Mouse (Mus musculus) megakaryocyte, embryonic 14.5 days (primary cell): Measurements from ENCODE around the gene Klhl2. TPM values are rescaled to one million over a fixed set of nuclear protein-coding genes. Genes with fewer than 3 reads are reported as not detected.
A peak's percentile ranks its signal among the peaks of the same experiment; 100 is the strongest.

Experiments used
- H3K27me3 ChIP-seq: replicated peaks from 2 replicates; pipeline ENCODE3; 2012; ENCODE audit warnings: inconsistent platforms
- H3K36me3 ChIP-seq: replicated peaks from 2 replicates; pipeline ENCODE3; 2012; ENCODE audit warnings: low read length, inconsistent platforms, mixed read lengths
- H3K4me1 ChIP-seq: 2 replicates; pipeline ENCODE4 v1.6.1; 2012; ENCODE audit warnings: inconsistent platforms
- H3K4me3 ChIP-seq: replicated peaks from 2 replicates; pipeline ENCODE3; 2012; ENCODE audit warnings: moderate library complexity, mild to moderate bottlenecking, inconsistent platforms
- H3K9me3 ChIP-seq: 2 replicates; pipeline ENCODE4 v1.6.1; 2012; ENCODE audit warnings: inconsistent platforms
- FLI1 ChIP-seq: IDR thresholded peaks from 2 replicates; pipeline ENCODE4 v1.6.1; 2012; ENCODE audit warnings: low read length, inconsistent platforms, mixed read lengths
- GATA1 ChIP-seq: IDR thresholded peaks from 3 replicates; pipeline ENCODE4 v1.6.1; 2012; ENCODE audit warnings: mixed read lengths, low read length, inconsistent platforms, borderline replicate concordance
- polyA plus RNA-seq: library from polyadenylated mRNA; stranded (reverse); fragments of >175 nt; gene quantifications from 2 replicates; pipeline ENCODE4 v1.2.3, GENCODE M21; 2012; ENCODE audit warnings: low replicate concordance; ENCODE audit not compliant: insufficient read depth

Klhl2 gene
- polyA plus RNA-seq = 2.4 TPM in 1 of 2 replicates, not detected in the other

DNA sequence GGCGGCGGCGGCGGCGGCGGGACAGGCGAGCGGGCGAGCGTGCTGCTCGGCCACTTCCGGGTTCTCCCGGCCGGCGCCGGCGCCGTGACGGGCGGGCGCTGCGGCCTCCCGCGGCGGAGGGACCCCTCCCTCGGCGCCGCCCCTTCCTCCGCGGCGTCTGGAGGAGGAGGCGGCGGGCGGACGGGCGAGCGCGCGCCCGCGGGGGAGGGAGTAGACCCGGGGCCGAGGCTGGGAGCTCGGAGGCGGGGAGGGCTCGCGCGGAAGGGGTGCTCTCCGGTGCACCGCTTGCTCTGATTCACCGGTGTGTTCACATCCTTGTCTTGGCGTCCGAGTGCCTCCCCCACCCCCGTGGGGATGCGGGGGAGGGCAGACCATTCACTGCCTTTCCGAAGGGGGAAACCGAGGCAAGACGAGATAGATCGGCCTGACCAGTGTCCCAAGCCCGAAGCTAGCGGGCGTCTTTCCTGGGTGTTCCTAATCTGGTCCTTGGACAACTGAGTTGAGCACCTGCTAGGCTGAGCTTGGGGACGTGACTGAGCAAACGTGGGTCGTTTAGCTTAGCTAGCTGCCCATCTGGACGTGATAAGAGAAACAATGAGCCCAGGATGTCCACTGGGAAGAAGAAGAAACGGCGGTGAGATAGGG is at the start of gene Klhl2:
Klhl2 (minus strand) TSS at position 121 of the 645 bp plus-strand sequence.
- TF ChIP-seq GATA1 (no peak), FLI1 (no peak)
- Histone ChIP-seq H3K9me3 (peaks cover 5% of the 10 kb centered on the region; the same call in 1 of the 2 replicates), H3K36me3 (no peaks in the 10 kb centered on the region), H3K27me3 (peaks cover 28% of the 10 kb centered on the region), H3K4me1 (peaks cover 39% of the 10 kb centered on the region), H3K4me3 (peak within 1 kb of the TSS; percentile 95)

DNA sequence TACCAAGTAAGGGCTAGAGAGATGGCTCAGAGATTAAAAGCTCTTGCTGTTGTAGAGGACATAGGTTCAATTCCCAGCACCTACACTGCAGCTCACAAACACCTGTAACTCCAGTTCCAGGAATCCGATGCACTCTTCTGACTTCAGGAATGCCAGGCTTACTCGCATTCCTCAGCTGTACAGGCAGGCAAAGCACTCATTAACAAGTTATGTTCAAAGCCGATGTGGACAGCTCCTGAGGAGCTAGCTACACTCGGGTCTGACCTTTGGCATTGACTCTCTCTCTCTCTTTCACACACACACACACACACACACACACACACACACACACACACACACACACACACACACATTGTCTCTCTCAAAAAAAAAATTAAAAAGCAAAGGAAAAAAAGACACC is 48.9 kb upstream of the Klhl2 start:
- Histone ChIP-seq H3K4me1 (no peaks in the 10 kb centered on the region), H3K27me3 (no peaks in the 10 kb centered on the region), H3K4me3 (no peak overlapping the region), H3K36me3 (no peaks in the 10 kb centered on the region), H3K9me3 (no peaks in the 10 kb centered on the region)
- TF ChIP-seq GATA1 = no peak
- no peak for TF ChIP-seq FLI1

DNA sequence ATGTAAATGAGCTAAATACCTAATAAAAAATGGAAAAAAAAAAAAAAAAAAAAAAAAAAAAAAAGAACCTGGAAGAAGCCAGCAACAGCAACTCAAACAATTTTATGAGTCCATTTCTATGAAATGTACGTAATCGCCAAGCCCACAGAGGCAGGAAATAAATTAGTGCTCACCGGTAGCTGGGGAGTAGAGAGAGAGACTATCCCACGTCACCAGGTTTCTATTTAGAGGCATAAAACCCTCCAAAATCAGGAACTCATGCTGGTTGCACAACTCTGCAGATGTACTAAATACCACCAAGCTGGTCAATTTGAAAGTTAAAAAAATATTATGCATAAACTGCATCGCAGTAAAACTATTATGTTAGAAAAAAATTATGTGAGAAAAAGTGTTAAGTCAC is 46.9 kb upstream of the Klhl2 start:
- TF ChIP-seq FLI1 = no peak
- TF ChIP-seq GATA1 = no peak

DNA sequence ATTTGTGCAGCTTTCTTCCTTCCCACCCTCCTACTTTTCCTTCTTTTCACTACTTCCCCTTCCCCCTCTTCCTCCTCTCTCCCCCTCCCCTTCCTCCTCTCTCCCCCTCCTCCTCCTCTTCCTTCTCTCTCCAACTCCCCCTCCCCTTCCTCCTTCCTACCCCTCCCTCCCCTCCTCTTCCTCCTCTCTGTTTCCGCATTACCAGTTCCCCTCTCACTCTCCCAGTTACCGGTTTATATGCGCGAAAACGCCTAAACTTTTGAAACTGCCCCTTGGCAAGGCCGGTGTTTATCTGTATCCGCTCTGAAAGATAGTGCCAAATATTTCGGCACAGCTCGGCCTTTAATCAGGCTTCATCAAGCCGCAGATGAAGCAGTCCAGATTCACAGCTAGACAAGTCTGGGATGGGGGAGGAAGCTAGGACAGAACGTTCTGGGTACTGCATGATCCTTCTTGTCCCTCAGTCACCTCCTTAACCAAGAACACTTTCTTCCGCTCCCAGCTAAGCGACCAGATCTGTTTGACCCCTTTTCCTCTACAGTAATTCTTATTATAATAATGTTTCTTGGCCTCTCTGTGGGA is 30.9 kb upstream of the Klhl2 start:
- Histone ChIP-seq H3K4me3 (no peak overlapping the region), H3K27me3 (peaks cover 3% of the 10 kb centered on the region), H3K36me3 (no peaks in the 10 kb centered on the region), H3K9me3 (no peaks in the 10 kb centered on the region; the same call in 1 of the 2 replicates), H3K4me1 (no peaks in the 10 kb centered on the region)
- TF ChIP-seq FLI1 (no peak), GATA1 (no peak)

More for the DNA sequence above, 46.9 kb upstream of the Klhl2 start:
- Histone ChIP-seq H3K4me3 (no peak overlapping the region), H3K4me1 (no peaks in the 10 kb centered on the region), H3K36me3 (no peaks in the 10 kb centered on the region), H3K27me3 (no peaks in the 10 kb centered on the region), H3K9me3 (no peaks in the 10 kb centered on the region)

DNA sequence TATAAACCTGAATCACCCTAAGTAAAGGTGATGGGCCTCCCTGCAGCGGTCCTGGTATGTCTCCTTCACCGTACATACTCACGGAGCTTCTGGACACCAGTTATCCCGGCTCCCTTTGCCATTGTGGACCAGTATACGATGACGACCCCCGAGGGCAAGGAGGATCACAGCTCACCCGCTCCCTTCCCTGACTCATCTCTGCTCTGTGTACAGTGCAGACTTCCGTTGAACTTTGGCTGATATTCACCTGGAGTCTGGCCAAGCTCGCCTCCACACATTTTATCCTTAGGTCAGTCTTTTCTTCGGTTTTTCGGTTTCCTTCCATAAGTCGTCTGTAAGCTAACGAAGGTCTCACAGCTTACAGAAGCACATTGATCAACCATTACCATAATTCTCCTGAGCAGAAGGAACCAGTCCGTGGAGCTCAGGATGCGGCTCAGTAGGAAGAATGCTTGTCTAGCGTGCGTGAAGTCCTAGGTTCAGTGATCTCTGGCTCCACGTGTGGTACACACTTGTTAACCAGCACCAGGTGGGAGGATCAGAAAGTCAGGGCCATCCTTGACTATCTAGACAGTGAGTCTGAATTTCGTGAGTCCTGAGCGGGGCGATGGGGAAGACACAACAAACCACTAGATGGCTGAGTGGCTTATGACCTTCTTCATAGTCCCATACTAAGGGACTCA is 28.0 kb upstream of the Klhl2 start:
- Histone ChIP-seq H3K4me3 (no peak overlapping the region), H3K9me3 (peaks cover 3% of the 10 kb centered on the region; the same call in 1 of the 2 replicates), H3K36me3 (no peaks in the 10 kb centered on the region), H3K27me3 (peaks cover 8% of the 10 kb centered on the region), H3K4me1 (no peaks in the 10 kb centered on the region)
- TF ChIP-seq GATA1 (no peak), FLI1 (no peak)

DNA sequence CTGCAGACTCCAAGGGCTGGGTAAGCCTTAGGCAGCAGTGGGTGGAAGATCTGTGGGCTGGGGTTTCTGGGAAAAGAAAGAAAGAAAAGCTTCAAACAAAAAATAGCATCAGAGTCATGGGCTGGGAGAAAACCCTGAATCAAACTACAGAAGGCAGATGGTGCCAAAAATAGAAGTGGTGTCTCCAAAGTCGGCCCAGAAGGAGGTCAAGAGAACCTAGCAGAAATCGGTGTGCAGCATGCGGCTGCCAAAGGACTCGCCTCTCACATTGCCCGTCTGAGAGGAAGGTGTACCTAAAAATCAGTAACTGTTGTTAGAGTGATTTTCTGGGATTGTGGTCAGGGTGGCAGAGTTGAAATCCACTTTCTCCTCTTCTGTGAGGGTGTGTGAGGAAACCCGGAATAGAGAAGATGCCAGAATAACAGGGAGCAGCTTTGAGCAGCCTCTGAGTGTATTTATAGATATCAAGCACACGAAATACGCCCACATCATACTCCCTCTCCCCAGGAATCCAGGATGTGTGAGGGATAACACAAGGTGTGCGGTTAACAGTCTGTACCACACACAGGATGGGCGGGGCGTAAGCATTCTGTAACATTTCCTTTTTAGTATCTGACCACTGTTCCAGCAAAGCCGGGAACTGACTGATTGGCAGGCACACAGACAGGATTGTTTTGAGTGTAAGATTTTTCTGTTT is 21.8 kb upstream of the Klhl2 start:
- Histone ChIP-seq H3K4me3 (no peak overlapping the region), H3K9me3 (peaks cover 17% of the 10 kb centered on the region), H3K27me3 (peaks cover 19% of the 10 kb centered on the region), H3K36me3 (no peaks in the 10 kb centered on the region), H3K4me1 (peaks cover 10% of the 10 kb centered on the region)
- TF ChIP-seq FLI1 (no peak), GATA1 (no peak)

DNA sequence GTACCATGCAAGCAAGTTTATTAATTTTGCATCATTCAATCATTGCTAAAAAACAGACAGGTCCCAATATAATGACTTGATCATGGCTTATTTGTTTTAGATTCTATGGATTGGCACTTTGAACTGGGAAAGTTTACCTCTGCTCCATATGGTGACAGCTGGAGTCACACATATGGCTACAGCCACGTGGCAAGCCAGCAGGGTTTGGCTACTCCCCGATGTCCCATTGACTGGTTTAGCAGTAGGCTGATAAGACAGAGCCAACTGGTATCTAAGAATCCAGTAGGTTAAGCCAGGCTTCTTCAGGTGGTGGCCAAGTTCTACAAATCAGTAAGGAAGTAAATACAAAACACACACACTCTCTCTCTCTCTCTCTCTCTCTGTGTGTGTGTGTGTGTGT is 20.4 kb upstream of the Klhl2 start:
- no peaks in the 10 kb centered on the region for H3K36me3 ChIP-seq

DNA sequence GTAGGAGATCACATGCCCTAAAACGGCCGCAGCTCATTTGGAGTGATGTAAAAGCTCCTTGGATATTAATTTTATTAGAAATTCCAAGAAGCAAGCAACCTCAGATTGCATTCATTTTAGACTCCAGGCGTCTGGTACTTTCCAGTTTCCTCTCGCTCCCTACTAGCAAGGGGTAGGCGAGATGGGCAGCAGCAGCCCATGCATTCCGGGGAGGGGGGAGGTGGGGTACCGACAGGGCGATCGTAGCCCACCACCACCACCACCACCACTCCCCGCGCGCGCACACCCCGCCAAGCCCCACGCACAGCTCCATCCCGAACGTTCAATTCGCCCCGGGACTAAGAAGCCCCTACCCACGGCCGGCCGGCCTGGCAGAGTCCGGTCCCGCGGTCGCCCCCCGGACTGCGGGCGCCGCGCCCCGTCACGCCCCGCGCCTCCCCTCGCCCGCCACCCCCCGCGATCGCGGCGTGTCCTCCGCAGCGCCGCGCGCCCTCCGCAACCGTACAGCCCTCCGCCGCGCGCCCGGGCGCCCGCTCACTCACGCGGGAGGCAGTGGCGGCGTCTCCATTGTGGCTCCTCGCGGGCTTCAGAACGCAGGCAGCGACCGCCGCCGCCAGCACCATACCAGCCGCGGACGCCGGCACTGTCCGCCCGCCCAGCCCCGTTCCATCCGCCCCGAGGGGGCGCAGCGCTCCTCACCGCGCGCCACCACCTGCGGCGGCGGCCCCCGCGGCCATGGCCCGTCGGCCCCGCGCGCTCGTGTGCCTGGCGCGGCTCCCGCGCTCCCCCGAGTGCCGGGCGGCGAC is 523 bp downstream of the Klhl2 start:
- no peaks in the 10 kb centered on the region for H3K36me3 ChIP-seq
- peaks cover 42% of the 10 kb centered on the region for H3K4me1 ChIP-seq
- peak overlapping the region; percentile 95 for H3K4me3 ChIP-seq
- peaks cover 27% of the 10 kb centered on the region for H3K27me3 ChIP-seq
- no peak for TF ChIP-seq FLI1
- no peak for TF ChIP-seq GATA1
- peaks cover 4% of the 10 kb centered on the region; the same call in 1 of the 2 replicates for H3K9me3 ChIP-seq

More for the DNA sequence above, 20.4 kb upstream of the Klhl2 start:
- TF ChIP-seq FLI1 (no peak), GATA1 (no peak)
- H3K27me3 ChIP-seq = peaks cover 16% of the 10 kb centered on the region
- peaks cover 14% of the 10 kb centered on the region for H3K9me3 ChIP-seq
- H3K4me1 ChIP-seq = peaks cover 10% of the 10 kb centered on the region
- no peak overlapping the region for H3K4me3 ChIP-seq

DNA sequence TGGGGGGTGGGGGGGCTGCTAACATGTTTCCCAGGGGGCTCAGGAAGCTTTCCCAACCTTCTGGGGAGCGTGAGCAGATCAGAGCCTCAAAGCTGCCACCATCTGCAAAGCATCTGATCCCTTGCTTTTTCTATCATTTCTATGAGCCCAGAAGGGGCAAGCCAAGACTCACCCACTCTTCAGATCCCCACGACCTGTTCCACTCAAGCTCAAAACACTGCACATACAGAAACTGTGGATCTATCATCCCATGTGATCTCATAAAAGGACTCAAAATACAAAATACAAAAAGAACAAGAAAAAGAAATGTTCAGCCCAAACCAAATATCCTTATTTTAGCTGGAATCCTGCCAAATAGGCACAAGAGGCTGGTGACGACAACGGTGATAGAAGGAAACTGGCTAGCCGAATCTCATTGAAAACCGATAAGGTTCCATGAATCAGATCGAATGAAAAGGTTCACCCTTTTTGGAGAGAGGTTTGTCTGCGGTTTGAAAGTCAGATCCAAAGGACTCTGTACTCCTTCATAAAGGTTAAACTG is 1.5 kb downstream of the Klhl2 start:
- Histone ChIP-seq H3K4me1 (peaks cover 42% of the 10 kb centered on the region), H3K36me3 (no peaks in the 10 kb centered on the region), H3K4me3 (no peak overlapping the region), H3K9me3 (no peaks in the 10 kb centered on the region), H3K27me3 (peaks cover 26% of the 10 kb centered on the region)
- TF ChIP-seq FLI1 = no peak
- no peak for TF ChIP-seq GATA1
